Mouse (Mus musculus): ENCODE data around the gene Myb.

DNA sequence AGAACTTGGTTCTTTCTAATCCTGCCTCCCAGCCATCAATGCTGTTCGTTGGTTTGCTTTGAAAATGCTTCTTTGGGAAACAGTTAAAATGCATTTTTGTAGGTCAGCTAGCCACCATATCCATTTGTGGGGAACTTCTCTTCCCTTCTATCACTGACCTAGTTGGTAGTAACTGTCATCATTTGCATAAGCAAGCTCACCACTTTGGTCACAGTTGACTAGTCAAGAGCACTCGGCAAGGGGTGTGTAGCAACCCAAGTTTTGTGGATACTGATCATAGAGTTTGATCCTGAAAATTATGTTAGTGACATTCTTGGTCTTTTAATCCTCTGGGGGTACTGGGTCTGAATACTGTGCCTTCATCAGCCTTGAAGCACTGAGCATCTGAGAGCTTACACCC lies 48.1 kb downstream of the Myb start:
- TF ChIP-seq CTCF (IDR thresholded peaks at IDR 0.05; ENCODE audit: extremely low read depth, insufficient read length, insufficient replicate concordance, low read depth, low read length) (no peak), POLR2A (IDR thresholded peaks at IDR 0.05; ENCODE audit: low read depth, low read length) (no peak)
